Mouse (Mus musculus) midbrain, embryonic 12.5 days (tissue): ENCODE results near the gene Ssbp3. TPM values are rescaled to one million over a fixed set of nuclear protein-coding genes. Genes with fewer than 3 reads are reported as not detected.

Experiments
- ATAC-seq: fragments of 200-750 bp; cut with Nextera tagmentation; 2 replicates; pipeline ENCODE4 v1.8.0; 2017; ENCODE audit warnings: low read depth, moderate TSS enrichment, moderate library complexity; ENCODE audit not compliant: low FRiP score
- H3K27ac ChIP-seq: fragments of 300-500 bp; sonication (generic); replicated peaks from 2 replicates; pipeline ENCODE4 v1.5.1; 2016; ENCODE audit warnings: mild to moderate bottlenecking
- H3K27me3 ChIP-seq: fragments of 300-500 bp; sonication (generic); 2 replicates; pipeline ENCODE4 v1.6.1; 2016; ENCODE audit warnings: mild to moderate bottlenecking
- H3K36me3 ChIP-seq: fragments of 300-500 bp; sonication (generic); 2 replicates; pipeline ENCODE4 v1.6.1; 2016
- H3K4me1 ChIP-seq: fragments of 300-500 bp; sonication (generic); 2 replicates; pipeline ENCODE4 v1.6.1; 2016
- H3K4me2 ChIP-seq: fragments of 300-500 bp; sonication (generic); replicated peaks from 2 replicates; pipeline ENCODE4 v1.6.1; 2016; ENCODE audit warnings: mild to moderate bottlenecking, moderate library complexity
- H3K4me3 ChIP-seq: fragments of 300-500 bp; sonication (generic); 2 replicates; pipeline ENCODE4 v1.5.1; 2016; ENCODE audit warnings: mild to moderate bottlenecking
- H3K9ac ChIP-seq: fragments of 300-500 bp; sonication (generic); replicated peaks from 2 replicates; pipeline ENCODE4 v1.6.1; 2016; ENCODE audit warnings: mild to moderate bottlenecking, moderate library complexity
- H3K9me3 ChIP-seq: fragments of 300-500 bp; sonication (generic); 2 replicates; pipeline ENCODE4 v1.6.1; 2016; ENCODE audit warnings: mild to moderate bottlenecking
- WGBS: fragments of 180-500 bp; shearing (Covaris S2); methylation state at CpG from one replicate; pipeline ENCODE4 v1.1.7; 2016; 5-methylcytosine and 5-hydroxymethylcytosine counted together
- polyA plus RNA-seq: library from polyadenylated mRNA; unstranded; fragments of >200 nt; fragmentation: Nextera tagmentation; extraction: Ambion mirVana; gene quantifications from 2 replicates; pipeline ENCODE4 v1.2.1, GENCODE M21; 2016

Gene Ssbp3
- polyA plus RNA-seq, 1 experiment from 2014 or later = 277 TPM

GRCm38 (mm10) chr4:106951455-106951854 lies 41.0 kb downstream of the Ssbp3 start:
- peaks cover 9% of the 10 kb centered on the region; the same call in 1 of the 2 replicates for H3K36me3 ChIP-seq
- no peak for ATAC-seq
- no peaks in the 10 kb centered on the region for H3K27me3 ChIP-seq
- no peak overlapping the region for H3K4me2 ChIP-seq
- 71% methylated on average over 4 of the region's 4 CpGs for WGBS
- no peak overlapping the region for H3K9ac ChIP-seq
- H3K4me1 ChIP-seq = peaks cover 94% of the 10 kb centered on the region
- H3K9me3 ChIP-seq = no peaks in the 10 kb centered on the region
- no peak overlapping the region for H3K27ac ChIP-seq
- no peak overlapping the region for H3K4me3 ChIP-seq

GRCm38 (mm10) chr4:106953221-106953620 lies 42.7 kb downstream of the Ssbp3 start:
- H3K4me2 ChIP-seq = no peak overlapping the region
- no peaks in the 10 kb centered on the region for H3K27me3 ChIP-seq
- peak overlapping the region; percentile 56; the same call in 1 of the 2 replicates for H3K27ac ChIP-seq
- H3K4me3 ChIP-seq = no peak overlapping the region
- no peaks in the 10 kb centered on the region for H3K9me3 ChIP-seq
- H3K36me3 ChIP-seq = peaks cover 9% of the 10 kb centered on the region; the same call in 1 of the 2 replicates
- H3K4me1 ChIP-seq = peaks cover 88% of the 10 kb centered on the region
- no peak overlapping the region for H3K9ac ChIP-seq
- no peak for ATAC-seq

GRCm38 (mm10) chr4:106953760-106954159 lies 43.3 kb downstream of the Ssbp3 start:
- no peak overlapping the region for H3K4me2 ChIP-seq
- H3K9ac ChIP-seq = 0 out of 2 replicates have a peak overlapping the region, but pooled peaks have one; percentile 7
- no peaks in the 10 kb centered on the region for H3K9me3 ChIP-seq
- 65% methylated on average over 5 of the region's 5 CpGs for WGBS
- 0 out of 2 replicates have a peak overlapping the region, but pooled peaks have one; percentile 4 for H3K27ac ChIP-seq
- no peaks in the 10 kb centered on the region for H3K27me3 ChIP-seq
- no peak for ATAC-seq
- peaks cover 9% of the 10 kb centered on the region; the same call in 1 of the 2 replicates for H3K36me3 ChIP-seq
- no peak overlapping the region for H3K4me3 ChIP-seq
- H3K4me1 ChIP-seq = peaks cover 88% of the 10 kb centered on the region

GRCm38 (mm10) chr4:106955729-106956712 lies 45.5 kb downstream of the Ssbp3 start:
- peaks cover 89% of the 10 kb centered on the region for H3K4me1 ChIP-seq
- WGBS = 39% methylated on average over 19 of the region's 19 CpGs
- no peak overlapping the region for H3K4me3 ChIP-seq
- peak; percentile 31; the same call in 1 of the 2 replicates for ATAC-seq
- 0 out of 2 replicates have a peak, but pooled peaks cover 3% of the 10 kb centered on the region for H3K36me3 ChIP-seq
- peak overlapping the region; percentile 26; the same call in 1 of the 2 replicates for H3K4me2 ChIP-seq
- no peaks in the 10 kb centered on the region for H3K27me3 ChIP-seq
- no peak overlapping the region for H3K9ac ChIP-seq
- H3K27ac ChIP-seq = peak overlapping the region; percentile 52
- H3K9me3 ChIP-seq = no peaks in the 10 kb centered on the region

GRCm38 (mm10) chr4:106958117-106958516 lies 47.6 kb downstream of the Ssbp3 start:
- no peak overlapping the region for H3K4me3 ChIP-seq
- H3K27ac ChIP-seq = no peak overlapping the region
- H3K4me1 ChIP-seq = peaks cover 90% of the 10 kb centered on the region
- H3K9me3 ChIP-seq = no peaks in the 10 kb centered on the region
- H3K27me3 ChIP-seq = no peaks in the 10 kb centered on the region
- H3K9ac ChIP-seq = no peak overlapping the region
- no peak for ATAC-seq
- H3K4me2 ChIP-seq = no peak overlapping the region
- 0 out of 2 replicates have a peak, but pooled peaks cover under 1% of the 10 kb centered on the region for H3K36me3 ChIP-seq
- 96% methylated on average over 2 of the region's 2 CpGs for WGBS

- H3K27me3 ChIP-seq = no peaks in the 10 kb centered on the region
- no peak for ATAC-seq
- H3K9ac ChIP-seq = no peak overlapping the region
- H3K36me3 ChIP-seq = no peaks in the 10 kb centered on the region
- H3K4me3 ChIP-seq = no peak overlapping the region
- 84% methylated on average over 3 of the region's 3 CpGs for WGBS
- H3K9me3 ChIP-seq = no peaks in the 10 kb centered on the region
- no peak overlapping the region for H3K27ac ChIP-seq
- H3K4me1 ChIP-seq = peaks cover 89% of the 10 kb centered on the region
- H3K4me2 ChIP-seq = no peak overlapping the region
These were observed 48.1 kb downstream of the Ssbp3 start for GRCm38 (mm10) chr4:106958561-106958960.

- Histone ChIP-seq H3K36me3 (no peaks in the 10 kb centered on the region), H3K9ac (no peak overlapping the region), H3K9me3 (no peaks in the 10 kb centered on the region), H3K4me1 (peaks cover 89% of the 10 kb centered on the region), H3K4me2 (no peak overlapping the region), H3K27ac (0 out of 2 replicates have a peak overlapping the region, but pooled peaks have one; percentile 35), H3K27me3 (no peaks in the 10 kb centered on the region), H3K4me3 (no peak overlapping the region)
- no peak for ATAC-seq
- WGBS = 80% methylated on average over 12 of the region's 12 CpGs
These were observed 49.2 kb downstream of the Ssbp3 start for GRCm38 (mm10) chr4:106959506-106960302.

- Histone ChIP-seq H3K9ac (no peak overlapping the region), H3K4me1 (peaks cover 89% of the 10 kb centered on the region), H3K36me3 (no peaks in the 10 kb centered on the region), H3K9me3 (no peaks in the 10 kb centered on the region), H3K27ac (0 out of 2 replicates have a peak overlapping the region, but pooled peaks have one; percentile 35), H3K4me2 (no peak overlapping the region), H3K27me3 (no peaks in the 10 kb centered on the region), H3K4me3 (no peak overlapping the region)
- ATAC-seq = no peak
- 91% methylated on average over 2 of the region's 2 CpGs for WGBS
These were observed 50.0 kb downstream of the Ssbp3 start for GRCm38 (mm10) chr4:106960476-106960875.

- H3K9me3 ChIP-seq = no peaks in the 10 kb centered on the region
- H3K27me3 ChIP-seq = no peaks in the 10 kb centered on the region
- ATAC-seq = no peak
- no peaks in the 10 kb centered on the region for H3K36me3 ChIP-seq
- H3K4me2 ChIP-seq = no peak overlapping the region
- H3K4me3 ChIP-seq = no peak overlapping the region
- 89% methylated on average over 1 of the region's 1 CpGs for WGBS
- no peak overlapping the region for H3K27ac ChIP-seq
- peaks cover 86% of the 10 kb centered on the region for H3K4me1 ChIP-seq
- no peak overlapping the region for H3K9ac ChIP-seq
These were observed 50.8 kb downstream of the Ssbp3 start for GRCm38 (mm10) chr4:106961321-106961720.

- Histone ChIP-seq H3K27me3 (no peaks in the 10 kb centered on the region), H3K9me3 (no peaks in the 10 kb centered on the region), H3K4me3 (no peak overlapping the region), H3K36me3 (no peaks in the 10 kb centered on the region), H3K9ac (no peak overlapping the region), H3K27ac (no peak overlapping the region), H3K4me1 (peaks cover 80% of the 10 kb centered on the region), H3K4me2 (no peak overlapping the region)
- WGBS = 86% methylated on average over 9 of the region's 9 CpGs
- peak; percentile 39; the same call in 1 of the 2 replicates for ATAC-seq
These were observed 53.9 kb downstream of the Ssbp3 start for GRCm38 (mm10) chr4:106964356-106964755.

- Histone ChIP-seq H3K36me3 (no peaks in the 10 kb centered on the region), H3K4me1 (peaks cover 74% of the 10 kb centered on the region), H3K4me3 (no peak overlapping the region), H3K27ac (no peak overlapping the region), H3K27me3 (no peaks in the 10 kb centered on the region), H3K4me2 (no peak overlapping the region), H3K9me3 (no peaks in the 10 kb centered on the region), H3K9ac (no peak overlapping the region)
- no peak for ATAC-seq
- WGBS = 76% methylated on average over 10 of the region's 10 CpGs
These were observed 54.5 kb downstream of the Ssbp3 start for GRCm38 (mm10) chr4:106964996-106965395.
